Mouse (Mus musculus): ENCODE measurements around the gene Lrrc28. TPM values are rescaled to one million over a fixed set of nuclear protein-coding genes. Genes with fewer than 3 reads are reported as not detected.

Lrrc28 gene
- polyA plus RNA-seq, 1 experiment from 2014 or later = 25.2 TPM

DNA sequence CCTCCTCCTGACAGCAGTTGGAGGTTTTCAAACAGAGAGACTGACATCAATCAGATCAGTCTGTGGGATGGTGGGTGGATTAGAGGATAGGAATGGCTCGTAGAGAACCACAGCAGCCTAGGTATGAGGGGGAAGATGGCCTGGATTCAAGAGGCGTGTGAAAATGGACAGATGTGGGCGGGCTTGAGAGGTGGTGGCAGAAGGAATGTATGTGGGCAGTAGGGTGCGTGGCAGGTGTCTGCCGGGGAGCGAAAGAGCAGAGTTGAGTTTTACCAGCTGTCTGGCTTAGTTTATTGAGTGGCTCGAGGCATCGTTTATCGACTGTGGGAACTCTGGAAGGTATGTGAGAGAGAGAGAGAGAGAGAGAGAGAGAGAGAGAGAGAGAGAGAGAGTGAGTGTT, 36.0 kb upstream of the Lrrc28 start:
- H3K4me3 ChIP-seq (ENCODE audit: low read depth, low read length) = no peak overlapping the region
- no peak overlapping the region for H3K9ac ChIP-seq (ENCODE audit: low read length)
- WGBS = 87% methylated on average over 9 of the region's 9 CpGs
- ATAC-seq (replicated peaks; ENCODE audit: low FRiP score) = no peak
- no peaks in the 10 kb centered on the region for H3K27me3 ChIP-seq (ENCODE audit: control insufficient read depth, insufficient read depth, low read length)
- DNase-seq (ENCODE audit: low spot score) = no peak
- no peaks in the 10 kb centered on the region; the same call in 1 of the 2 replicates for H3K9me3 ChIP-seq (ENCODE audit: control insufficient read depth, low read length)
- no peak overlapping the region for H3K27ac ChIP-seq (ENCODE audit: low read depth, low read length)
- H3K4me1 ChIP-seq (replicated peaks; ENCODE audit: control insufficient read depth, insufficient read depth, low read length) = no peaks in the 10 kb centered on the region
- no peak overlapping the region for H3K4me2 ChIP-seq (ENCODE audit: low read depth, low read length, severe bottlenecking)
- H3K36me3 ChIP-seq (ENCODE audit: control insufficient read depth, insufficient read depth, low read length) = peaks cover 5% of the 10 kb centered on the region; the same call in 1 of the 2 replicates

DNA sequence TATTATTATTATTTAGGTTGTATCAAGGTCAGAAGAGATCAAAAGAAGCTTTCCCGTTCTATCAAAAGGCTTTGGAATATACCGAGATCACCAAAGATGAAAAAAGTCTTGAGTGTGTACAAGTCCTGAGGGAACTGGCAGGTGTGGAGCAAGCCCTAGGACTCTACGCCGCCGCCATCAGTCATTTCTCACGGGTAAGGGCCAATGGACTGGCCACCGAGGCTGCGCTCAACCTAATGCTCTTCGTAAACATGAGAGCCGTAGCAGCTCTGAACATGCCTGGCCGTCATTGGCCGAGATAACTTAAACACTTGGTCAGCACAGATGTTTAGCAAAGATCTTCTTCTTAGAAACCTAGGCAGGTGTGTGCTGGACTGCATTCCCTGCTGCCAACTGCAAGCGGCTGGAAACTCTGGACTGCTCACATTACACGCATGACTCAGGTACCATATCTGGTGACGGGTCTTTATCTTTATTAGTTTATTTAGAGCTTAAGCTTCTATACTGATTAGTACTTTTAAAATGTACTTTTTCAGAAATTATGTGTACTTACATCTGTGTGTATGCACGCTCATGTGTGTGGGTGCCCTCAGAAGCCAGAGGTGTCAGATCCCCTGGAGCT, 33.9 kb upstream of the Lrrc28 start:
- no peak for DNase-seq (ENCODE audit: low spot score)
- Histone ChIP-seq H3K9me3 (ENCODE audit: control insufficient read depth, low read length) (no peaks in the 10 kb centered on the region), H3K4me1 (replicated peaks; ENCODE audit: control insufficient read depth, insufficient read depth, low read length) (no peaks in the 10 kb centered on the region), H3K4me2 (ENCODE audit: low read depth, low read length, severe bottlenecking) (no peak overlapping the region), H3K4me3 (ENCODE audit: low read depth, low read length) (no peak overlapping the region), H3K36me3 (ENCODE audit: control insufficient read depth, insufficient read depth, low read length) (no peaks in the 10 kb centered on the region), H3K9ac (ENCODE audit: low read length) (no peak overlapping the region), H3K27me3 (ENCODE audit: control insufficient read depth, insufficient read depth, low read length) (no peaks in the 10 kb centered on the region), H3K27ac (ENCODE audit: low read depth, low read length) (no peak overlapping the region)
- WGBS = 94% methylated on average over 16 of the region's 16 CpGs
- ATAC-seq (replicated peaks; ENCODE audit: low FRiP score) = no peak

DNA sequence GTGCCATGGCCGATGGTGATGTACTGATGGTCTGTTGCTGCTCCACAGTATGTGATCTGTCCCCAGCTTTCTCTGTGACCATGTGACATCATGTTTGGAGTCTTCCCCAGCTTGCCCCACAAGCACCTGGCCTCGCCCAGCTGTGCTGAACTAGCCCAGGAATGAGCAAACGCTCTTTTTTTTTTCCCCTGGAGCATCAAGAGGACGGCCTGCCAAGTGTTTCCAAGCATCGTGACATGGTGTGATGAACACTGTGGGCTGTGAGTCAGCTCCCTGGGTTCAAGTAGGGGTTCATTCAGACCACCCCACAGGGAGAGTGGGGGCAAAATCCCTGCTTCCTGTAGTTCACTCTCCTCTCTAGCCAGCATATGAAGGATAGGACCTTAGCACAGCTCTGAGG, 28.6 kb upstream of the Lrrc28 start:
- Histone ChIP-seq H3K4me1 (replicated peaks; ENCODE audit: control insufficient read depth, insufficient read depth, low read length) (no peaks in the 10 kb centered on the region), H3K9ac (ENCODE audit: low read length) (no peak overlapping the region), H3K36me3 (ENCODE audit: control insufficient read depth, insufficient read depth, low read length) (no peaks in the 10 kb centered on the region), H3K27me3 (ENCODE audit: control insufficient read depth, insufficient read depth, low read length) (no peaks in the 10 kb centered on the region), H3K9me3 (ENCODE audit: control insufficient read depth, low read length) (no peaks in the 10 kb centered on the region), H3K4me3 (ENCODE audit: low read depth, low read length) (no peak overlapping the region), H3K4me2 (ENCODE audit: low read depth, low read length, severe bottlenecking) (no peak overlapping the region), H3K27ac (ENCODE audit: low read depth, low read length) (no peak overlapping the region)
- no peak for DNase-seq (ENCODE audit: low spot score)
- ATAC-seq (replicated peaks; ENCODE audit: low FRiP score) = no peak
- 94% methylated on average over 5 of the region's 5 CpGs for WGBS

DNA sequence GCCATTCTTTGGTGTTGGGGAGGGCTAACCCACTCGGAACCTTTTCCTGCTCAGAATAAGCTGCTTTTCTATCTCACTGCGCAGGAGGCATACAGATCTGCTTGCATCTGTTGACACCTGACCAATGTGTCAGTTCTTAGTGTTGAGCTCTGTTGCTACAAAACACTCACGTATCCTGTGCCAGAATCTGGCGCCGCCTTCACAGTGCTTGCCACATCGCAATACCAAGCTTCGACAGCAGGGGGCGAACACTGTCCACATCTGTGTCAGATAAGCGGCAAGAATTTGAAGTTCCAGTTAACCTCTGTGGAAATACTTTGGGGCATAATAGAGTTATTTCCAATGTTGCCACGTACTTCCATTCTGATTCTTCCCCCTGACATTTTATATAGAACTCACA, 27.6 kb upstream of the Lrrc28 start:
- 12% methylated on average over 10 of the region's 10 CpGs for WGBS
- no peaks in the 10 kb centered on the region for H3K36me3 ChIP-seq (ENCODE audit: control insufficient read depth, insufficient read depth, low read length)
- H3K4me1 ChIP-seq (replicated peaks; ENCODE audit: control insufficient read depth, insufficient read depth, low read length) = no peaks in the 10 kb centered on the region
- DNase-seq (ENCODE audit: low spot score) (peak; percentile 94), ATAC-seq (replicated peaks; ENCODE audit: low FRiP score) (no peak)
- no peaks in the 10 kb centered on the region for H3K27me3 ChIP-seq (ENCODE audit: control insufficient read depth, insufficient read depth, low read length)
- no peaks in the 10 kb centered on the region for H3K9me3 ChIP-seq (ENCODE audit: control insufficient read depth, low read length)
- no peak overlapping the region for H3K9ac ChIP-seq (ENCODE audit: low read length)
- H3K4me3 ChIP-seq (ENCODE audit: low read depth, low read length) = no peak overlapping the region
- no peak overlapping the region for H3K4me2 ChIP-seq (ENCODE audit: low read depth, low read length, severe bottlenecking)
- no peak overlapping the region for H3K27ac ChIP-seq (ENCODE audit: low read depth, low read length)

DNA sequence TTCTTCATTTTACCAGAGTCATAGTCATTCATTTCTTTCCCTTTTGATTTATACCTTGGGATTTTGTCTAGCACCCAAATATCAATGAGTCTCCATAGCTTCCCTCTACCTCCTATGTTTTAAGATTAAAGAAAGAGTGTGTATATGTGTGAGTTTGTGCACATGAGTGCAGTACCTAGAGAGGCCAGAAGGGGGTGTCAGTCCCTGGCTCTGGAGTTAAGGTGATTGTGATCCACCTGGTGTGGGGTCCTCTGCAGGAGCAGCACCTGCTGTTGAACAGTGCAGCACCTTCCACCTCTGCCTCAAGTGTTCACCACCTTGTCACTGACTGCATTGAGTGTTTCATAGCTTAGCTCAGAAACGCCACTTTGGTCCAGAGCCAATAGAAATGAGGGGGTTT, 25.9 kb upstream of the Lrrc28 start:
- no peak for ATAC-seq (replicated peaks; ENCODE audit: low FRiP score)
- no peaks in the 10 kb centered on the region for H3K9me3 ChIP-seq (ENCODE audit: control insufficient read depth, low read length)
- 92% methylated on average over 1 of the region's 1 CpGs for WGBS
- H3K27me3 ChIP-seq (ENCODE audit: control insufficient read depth, insufficient read depth, low read length) = no peaks in the 10 kb centered on the region
- H3K27ac ChIP-seq (ENCODE audit: low read depth, low read length) = no peak overlapping the region
- H3K4me2 ChIP-seq (ENCODE audit: low read depth, low read length, severe bottlenecking) = no peak overlapping the region
- H3K9ac ChIP-seq (ENCODE audit: low read length) = no peak overlapping the region
- H3K4me1 ChIP-seq (replicated peaks; ENCODE audit: control insufficient read depth, insufficient read depth, low read length) = no peaks in the 10 kb centered on the region
- H3K4me3 ChIP-seq (ENCODE audit: low read depth, low read length) = no peak overlapping the region
- DNase-seq (ENCODE audit: low spot score) = no peak
- no peaks in the 10 kb centered on the region for H3K36me3 ChIP-seq (ENCODE audit: control insufficient read depth, insufficient read depth, low read length)

DNA sequence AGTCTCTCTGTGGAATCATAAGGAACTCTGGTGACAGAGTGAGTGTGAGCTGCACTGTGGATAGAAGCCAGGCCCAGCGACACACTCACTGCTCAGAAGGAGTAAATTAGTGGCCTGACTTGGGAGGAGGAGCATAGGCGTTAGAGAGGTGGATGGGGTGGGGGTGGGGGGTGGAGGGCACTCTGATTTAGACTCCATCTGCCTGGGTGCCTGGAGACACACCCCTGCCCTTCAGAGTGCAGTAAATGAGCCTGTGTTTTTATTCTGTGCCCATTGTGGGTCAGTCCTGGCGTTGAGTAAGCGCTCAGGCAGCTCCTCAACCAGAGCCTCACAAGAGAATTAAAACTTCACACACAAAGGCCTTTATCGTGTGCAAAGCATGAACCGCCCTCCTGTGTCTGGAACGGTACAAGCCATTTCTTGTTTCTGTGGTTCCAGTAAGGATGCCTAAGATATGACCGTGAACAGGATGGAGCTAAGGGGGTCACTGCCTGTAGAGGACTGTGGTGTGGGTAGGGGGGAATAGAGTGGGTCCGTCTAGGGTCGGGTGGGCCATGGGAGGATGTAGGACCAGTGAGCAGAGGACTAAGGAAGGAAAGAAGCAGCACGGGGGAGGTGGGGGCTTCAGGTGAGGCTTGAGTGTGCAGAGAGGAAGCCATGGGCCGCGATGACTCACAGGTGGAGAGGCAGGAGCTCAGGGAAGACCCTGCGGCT, 19.1 kb upstream of the Lrrc28 start:
- 69% methylated on average over 14 of the region's 14 CpGs for WGBS
- H3K4me2 ChIP-seq (ENCODE audit: low read depth, low read length, severe bottlenecking) = no peak overlapping the region
- H3K27me3 ChIP-seq (ENCODE audit: control insufficient read depth, insufficient read depth, low read length) = no peaks in the 10 kb centered on the region
- H3K36me3 ChIP-seq (ENCODE audit: control insufficient read depth, insufficient read depth, low read length) = no peaks in the 10 kb centered on the region
- DNase-seq (ENCODE audit: low spot score) (no peak), ATAC-seq (replicated peaks; ENCODE audit: low FRiP score) (no peak)
- no peak overlapping the region for H3K4me3 ChIP-seq (ENCODE audit: low read depth, low read length)
- H3K9me3 ChIP-seq (ENCODE audit: control insufficient read depth, low read length) = no peaks in the 10 kb centered on the region
- H3K9ac ChIP-seq (ENCODE audit: low read length) = no peak overlapping the region
- H3K4me1 ChIP-seq (replicated peaks; ENCODE audit: control insufficient read depth, insufficient read depth, low read length) = no peaks in the 10 kb centered on the region
- H3K27ac ChIP-seq (ENCODE audit: low read depth, low read length) = no peak overlapping the region

DNA sequence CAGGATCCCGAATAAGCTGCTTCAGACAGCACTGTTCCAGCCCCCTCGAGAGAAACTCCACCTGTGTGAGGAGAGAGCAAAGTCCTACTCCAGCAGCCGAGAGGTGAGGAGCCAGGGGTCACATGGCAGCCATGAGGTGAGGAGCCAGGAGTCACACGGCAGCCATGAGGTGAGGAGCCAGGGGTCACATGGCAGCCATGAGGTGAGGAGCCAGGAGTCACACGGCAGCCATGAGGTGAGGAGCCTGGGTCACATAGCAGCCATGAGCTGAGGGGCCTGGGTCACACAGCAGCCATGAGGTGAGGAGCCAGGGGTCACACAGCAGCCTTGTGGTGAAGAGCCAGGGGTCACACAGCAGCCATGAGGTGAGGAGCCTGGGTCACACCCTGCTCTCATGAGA, 17.4 kb upstream of the Lrrc28 start:
- no peaks in the 10 kb centered on the region for H3K4me1 ChIP-seq (replicated peaks; ENCODE audit: control insufficient read depth, insufficient read depth, low read length)
- H3K9me3 ChIP-seq (ENCODE audit: control insufficient read depth, low read length) = no peaks in the 10 kb centered on the region
- no peak for DNase-seq (ENCODE audit: low spot score)
- H3K4me2 ChIP-seq (ENCODE audit: low read depth, low read length, severe bottlenecking) = no peak overlapping the region
- no peaks in the 10 kb centered on the region for H3K27me3 ChIP-seq (ENCODE audit: control insufficient read depth, insufficient read depth, low read length)
- ATAC-seq (replicated peaks; ENCODE audit: low FRiP score) = no peak
- no peaks in the 10 kb centered on the region for H3K36me3 ChIP-seq (ENCODE audit: control insufficient read depth, insufficient read depth, low read length)
- 85% methylated on average over 5 of the region's 5 CpGs for WGBS
- H3K9ac ChIP-seq (ENCODE audit: low read length) = no peak overlapping the region
- H3K4me3 ChIP-seq (ENCODE audit: low read depth, low read length) = no peak overlapping the region
- H3K27ac ChIP-seq (ENCODE audit: low read depth, low read length) = no peak overlapping the region

DNA sequence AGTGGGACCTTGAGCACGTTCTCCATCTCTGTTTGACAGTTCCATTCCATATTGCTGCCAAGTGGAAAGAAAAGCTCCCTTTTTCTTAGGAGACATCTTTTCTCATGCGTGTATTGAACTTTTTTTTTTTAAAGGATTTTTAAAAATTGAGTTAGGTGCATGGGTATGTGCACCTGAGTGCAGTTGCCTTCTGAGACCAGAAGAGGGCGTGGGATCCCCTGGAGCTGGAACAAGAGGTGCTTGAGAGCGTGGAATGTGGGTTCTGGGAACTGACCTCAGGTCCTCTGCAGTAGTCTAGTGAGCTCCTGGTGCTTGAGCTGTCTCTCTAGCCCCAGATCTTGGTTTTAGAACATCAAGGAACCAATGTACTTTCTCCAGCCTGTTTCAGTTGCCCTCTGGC, 13.0 kb upstream of the Lrrc28 start:
- Histone ChIP-seq H3K4me1 (replicated peaks; ENCODE audit: control insufficient read depth, insufficient read depth, low read length) (peaks cover 3% of the 10 kb centered on the region; the same call in 1 of the 2 replicates), H3K9ac (ENCODE audit: low read length) (no peak overlapping the region), H3K36me3 (ENCODE audit: control insufficient read depth, insufficient read depth, low read length) (no peaks in the 10 kb centered on the region), H3K27ac (ENCODE audit: low read depth, low read length) (no peak overlapping the region), H3K27me3 (ENCODE audit: control insufficient read depth, insufficient read depth, low read length) (no peaks in the 10 kb centered on the region), H3K9me3 (ENCODE audit: control insufficient read depth, low read length) (no peaks in the 10 kb centered on the region), H3K4me2 (ENCODE audit: low read depth, low read length, severe bottlenecking) (no peak overlapping the region), H3K4me3 (ENCODE audit: low read depth, low read length) (no peak overlapping the region)
- no peak for ATAC-seq (replicated peaks; ENCODE audit: low FRiP score)
- no peak for DNase-seq (ENCODE audit: low spot score)
- WGBS = 90% methylated on average over 4 of the region's 4 CpGs

DNA sequence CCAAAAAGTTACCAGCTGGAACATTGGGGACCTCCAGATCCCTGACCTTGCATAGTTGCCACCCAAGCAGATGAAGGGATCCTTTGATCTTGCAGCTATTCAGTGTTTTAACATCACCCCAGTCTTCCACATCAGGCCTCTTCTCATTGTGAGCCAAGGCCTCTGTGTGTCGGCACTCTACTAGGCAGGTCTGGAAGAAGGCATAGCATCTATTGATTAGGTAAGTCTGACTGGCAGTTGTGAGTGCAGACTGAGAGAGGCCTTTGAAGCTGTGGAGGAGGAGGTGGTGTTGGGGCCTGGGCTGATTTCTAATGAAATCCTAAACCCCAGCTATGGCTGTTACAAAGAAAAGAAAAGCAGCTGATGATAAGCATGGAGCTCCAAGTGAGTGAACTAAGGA, 10.1 kb upstream of the Lrrc28 start:
- H3K9ac ChIP-seq (ENCODE audit: low read length) = no peak overlapping the region
- peak; percentile 80 for ATAC-seq (replicated peaks; ENCODE audit: low FRiP score)
- DNase-seq (ENCODE audit: low spot score) = no peak

More for the DNA sequence above, 10.1 kb upstream of the Lrrc28 start:
- no peaks in the 10 kb centered on the region for H3K9me3 ChIP-seq (ENCODE audit: control insufficient read depth, low read length)
- H3K4me2 ChIP-seq (ENCODE audit: low read depth, low read length, severe bottlenecking) = peak overlapping the region; percentile 32; the same call in 1 of the 2 replicates
- peaks cover 4% of the 10 kb centered on the region; the same call in 1 of the 2 replicates for H3K4me1 ChIP-seq (replicated peaks; ENCODE audit: control insufficient read depth, insufficient read depth, low read length)
- no peak overlapping the region for H3K27ac ChIP-seq (ENCODE audit: low read depth, low read length)
- no peaks in the 10 kb centered on the region for H3K36me3 ChIP-seq (ENCODE audit: control insufficient read depth, insufficient read depth, low read length)
- no peaks in the 10 kb centered on the region for H3K27me3 ChIP-seq (ENCODE audit: control insufficient read depth, insufficient read depth, low read length)
- 16% methylated on average over 1 of the region's 1 CpGs for WGBS
- H3K4me3 ChIP-seq (ENCODE audit: low read depth, low read length) = no peak overlapping the region

Data from forebrain, embryonic 11.5 days (tissue).